8 mouse cellular contexts compared by ENCODE assay signal in genomic region chr14:27096779-27097178, GRCm38 (mm10). TPM values are rescaled to one million over a fixed set of nuclear protein-coding genes. Genes with fewer than 3 reads are reported as not detected.
DNase-seq lines count a peak whose midpoint lies in the region; ATAC-seq and TF ChIP-seq lines count a peak whose summit lies in the region.

No protein-coding gene starts in this region.

- DNase-seq in thymus, postnatal 0 days (ENCODE audit: low spot score) = peak; percentile 46
- no peak for DNase-seq in thymus, postnatal 10 days (ENCODE audit: low spot score in 2 of 2)
- DNase-seq in cerebellum, adult 2 months = peak; percentile 24
- peak; percentile 38 to 58 for DNase-seq in frontal cortex, postnatal 10 days (ENCODE audit: low spot score in 2 of 2)
- peak; percentile 78 for DNase-seq in induced T-regulatory cell, adult 2 months (ENCODE audit: low read depth)
- DNase-seq in left cerebral cortex, adult 11 months (ENCODE audit: low spot score) = peak; percentile 29
- peak; percentile 15 for DNase-seq in right cerebral cortex, postnatal 14 days

- TF ChIP-seq CTCF in cerebellum, adult 2 months (IDR thresholded peaks at IDR 0.05; ENCODE audit: borderline replicate concordance, insufficient read depth, low read depth, low read length) = peak; percentile 25; the same call in 1 of the 2 replicates

- H3K4me1 ChIP-seq in cerebellum, adult 2 months (ENCODE audit: control insufficient read depth, insufficient read depth, low read length) = no peaks in the 10 kb centered on the region

- TF ChIP-seq POLR2A in cerebellum, adult 2 months (IDR thresholded peaks at IDR 0.05; ENCODE audit: borderline replicate concordance, insufficient read depth, low read length) = no peak

- WGBS in cerebellum, adult 2 months = 14% methylated on average over 3 of the region's 3 CpGs

- no peaks in the 10 kb centered on the region for H3K27me3 ChIP-seq in cerebellum, adult 2 months (ENCODE audit: control insufficient read depth, insufficient read depth, low read length)

- ATAC-seq in megakaryocyte, adult 5-6 weeks (ENCODE audit: poor library complexity, severe bottlenecking) = peak; percentile 68

- no peak overlapping the region for H3K27ac ChIP-seq in cerebellum, adult 2 months (ENCODE audit: insufficient read depth, low read length)

- no peak overlapping the region for H3K4me3 ChIP-seq in cerebellum, adult 2 months (replicated peaks; ENCODE audit: insufficient read depth, low read depth, low read length)

RNA-seq across cellular contexts. Expression of gene Arhgef3, which starts 17.9 kb away (rescaled TPM):
- polyA plus RNA-seq in thymus, postnatal 0 days (2015; fragmentation: Nextera tagmentation; extraction: Ambion mirVana) = 24.1 and 24.2 TPM in 2 replicates
- polyA plus RNA-seq in cerebellum, adult 2 months (2012; rRNA removed) = 54.5 and 54.8 TPM in 2 replicates
- 40.5 and 46.9 TPM in 2 replicates for total RNA-seq in megakaryocyte, adult 5-6 weeks (2015)
- 58.8 and 60.6 TPM in 2 replicates for total RNA-seq in megakaryocyte, adult 5-6 weeks (2017)

RNA-seq across cellular contexts. Expression of gene Il17rd, which starts 58.0 kb away (rescaled TPM):
- 0.19 and 0.20 TPM in 2 replicates for polyA plus RNA-seq in thymus, postnatal 0 days (2015; fragmentation: Nextera tagmentation; extraction: Ambion mirVana)
- 1.2 and 1.3 TPM in 2 replicates for polyA plus RNA-seq in cerebellum, adult 2 months (2012; rRNA removed)
- not detected in 2 replicates for total RNA-seq in megakaryocyte, adult 5-6 weeks (2015)
- total RNA-seq in megakaryocyte, adult 5-6 weeks (2017) = 0.11 TPM in 1 of 2 replicates, not detected in the other

Comparison
In these comparisons a context has a peak if more than half of its experiments do, and no peak if none do; other contexts are left out.
1. DNase-seq: peak in thymus, postnatal 0 days (single experiment), cerebellum, adult 2 months (2 of 2), frontal cortex, postnatal 10 days (2 of 2), induced T-regulatory cell, adult 2 months (single experiment), left cerebral cortex, adult 11 months (single experiment) and right cerebral cortex, postnatal 14 days (single experiment); none in thymus, postnatal 10 days (0 of 2).